Mouse (Mus musculus) erythroblast, embryonic 14.5 days (primary cell): Measurements from ENCODE around the gene Hist1h4i. TPM values are rescaled to one million over a fixed set of nuclear protein-coding genes. Genes with fewer than 3 reads are reported as not detected.
A peak's percentile ranks its signal among the peaks of the same experiment; 100 is the strongest.
"Not testable (repeated sequence)": the region's sequence is repeated elsewhere in the genome, so short reads cannot be mapped to it uniquely, and the experiment has no call there.

Source experiments
- H3K27me3 ChIP-seq: 2 replicates; pipeline ENCODE4 v1.6.1; 2012; ENCODE audit warnings: inconsistent platforms; ENCODE audit not compliant: control insufficient read depth
- H3K36me3 ChIP-seq: 2 replicates; pipeline ENCODE4 v1.6.1; 2012; ENCODE audit warnings: mild to moderate bottlenecking, inconsistent platforms; ENCODE audit not compliant: control insufficient read depth
- H3K4me1 ChIP-seq: 2 replicates; pipeline ENCODE4 v1.6.1; 2012; ENCODE audit warnings: inconsistent platforms; ENCODE audit not compliant: control insufficient read depth
- H3K4me3 ChIP-seq: replicated peaks from 2 replicates; pipeline ENCODE3; 2012; ENCODE audit warnings: moderate library complexity, mild to moderate bottlenecking, inconsistent platforms
- H3K9me3 ChIP-seq: 2 replicates; pipeline ENCODE4 v1.6.1; 2012; ENCODE audit warnings: low read length, inconsistent platforms, mixed read lengths; ENCODE audit not compliant: control insufficient read depth
- GATA1 ChIP-seq: IDR thresholded peaks from 2 replicates; pipeline ENCODE4 v1.6.1; 2012; ENCODE audit warnings: low read length, inconsistent platforms, mixed read lengths
- TAL1 ChIP-seq: IDR thresholded peaks from 3 replicates; pipeline ENCODE4 v1.6.1; 2012; ENCODE audit warnings: low read length, inconsistent platforms, mixed read lengths
- polyA plus RNA-seq: library from polyadenylated mRNA; stranded (reverse); fragments of >175 nt; gene quantifications from 2 replicates; pipeline ENCODE4 v1.2.3, GENCODE M21; 2012

Gene Hist1h4i
- 24.7 and 42.0 TPM in 2 replicates for polyA plus RNA-seq

GRCm38 (mm10) chr13:22041142-22041536 is at the start of gene Hist1h4i:
TSS of gene Hist1h4i (minus strand) at chr13:22041362.
- not testable (repeated sequence) for H3K27me3 ChIP-seq, H3K9me3 ChIP-seq, H3K36me3 ChIP-seq
- H3K4me3 ChIP-seq: peak within 1 kb of the TSS; percentile 78
- peaks cover 81% of the 10 kb centered on the region for H3K4me1 ChIP-seq

GRCm38 (mm10) chr13:22084140-22084539 is 43.0 kb upstream of the Hist1h4i start, which contains the start of gene Vmn1r188:
TSS of gene Vmn1r188 (plus strand) at chr13:22084440.
- not testable (repeated sequence) for H3K27me3 ChIP-seq

GRCm38 (mm10) chr13:22063468-22063867 is 22.3 kb upstream of the Hist1h4i start:
- Histone ChIP-seq H3K4me1 (no peaks in the 10 kb centered on the region), H3K27me3 (no peaks in the 10 kb centered on the region), H3K9me3 (no peaks in the 10 kb centered on the region), H3K36me3 (no peaks in the 10 kb centered on the region), H3K4me3 (no peak overlapping the region)
- TF ChIP-seq GATA1: no peak

More at GRCm38 (mm10) chr13:22084140-22084539, 43.0 kb upstream of the Hist1h4i start, which contains the start of gene Vmn1r188:
- H3K4me3 ChIP-seq, H3K36me3 ChIP-seq, H3K9me3 ChIP-seq, H3K4me1 ChIP-seq: not testable (repeated sequence)

GRCm38 (mm10) chr13:22061422-22061821 is 20.3 kb upstream of the Hist1h4i start:
- no peak overlapping the region for H3K4me3 ChIP-seq
- H3K36me3 ChIP-seq: no peaks in the 10 kb centered on the region
- no peaks in the 10 kb centered on the region for H3K4me1 ChIP-seq
- no peaks in the 10 kb centered on the region for H3K27me3 ChIP-seq
- no peak for TF ChIP-seq GATA1
- no peaks in the 10 kb centered on the region for H3K9me3 ChIP-seq

- Histone ChIP-seq H3K9me3 (no peaks in the 10 kb centered on the region), H3K4me3 (no peak overlapping the region), H3K4me1 (peaks cover 29% of the 10 kb centered on the region), H3K27me3 (peaks cover 2% of the 10 kb centered on the region; the same call in 1 of the 2 replicates), H3K36me3 (no peaks in the 10 kb centered on the region)
- TF ChIP-seq TAL1 (no peak), GATA1 (no peak)
These were observed 12.6 kb upstream of the Hist1h4i start for GRCm38 (mm10) chr13:22053754-22054153.

- Histone ChIP-seq H3K27me3 (peaks cover 2% of the 10 kb centered on the region; the same call in 1 of the 2 replicates), H3K4me3 (peak overlapping the region; percentile 69), H3K4me1 (peaks cover 39% of the 10 kb centered on the region), H3K9me3 (no peaks in the 10 kb centered on the region), H3K36me3 (no peaks in the 10 kb centered on the region)
- TF ChIP-seq GATA1: no peak
- TF ChIP-seq TAL1: no peak
These were observed 10.3 kb upstream of the Hist1h4i start for GRCm38 (mm10) chr13:22051523-22051859.

GRCm38 (mm10) chr13:22050591-22051522 is 9.7 kb upstream of the Hist1h4i start:
- peaks cover 44% of the 10 kb centered on the region for H3K4me1 ChIP-seq
- H3K36me3 ChIP-seq: no peaks in the 10 kb centered on the region
- peaks cover 2% of the 10 kb centered on the region; the same call in 1 of the 2 replicates for H3K27me3 ChIP-seq
- H3K9me3 ChIP-seq: no peaks in the 10 kb centered on the region
- H3K4me3 ChIP-seq: peak overlapping the region; percentile 69
- no peak for TF ChIP-seq GATA1
- no peak for TF ChIP-seq TAL1

- H3K27me3 ChIP-seq: 0 out of 2 replicates have a peak, but pooled peaks cover 2% of the 10 kb centered on the region
- H3K36me3 ChIP-seq: no peaks in the 10 kb centered on the region
- H3K4me3 ChIP-seq: peak overlapping the region; percentile 69
- H3K4me1 ChIP-seq: peaks cover 54% of the 10 kb centered on the region
- TF ChIP-seq TAL1: no peak
- TF ChIP-seq GATA1: no peak
- H3K9me3 ChIP-seq: no peaks in the 10 kb centered on the region
These were observed 8.7 kb upstream of the Hist1h4i start for GRCm38 (mm10) chr13:22049737-22050440.

GRCm38 (mm10) chr13:22049041-22049440 is 7.9 kb upstream of the Hist1h4i start:
- Histone ChIP-seq H3K4me1 (peaks cover 61% of the 10 kb centered on the region), H3K9me3 (no peaks in the 10 kb centered on the region), H3K27me3 (0 out of 2 replicates have a peak, but pooled peaks cover 2% of the 10 kb centered on the region), H3K4me3 (no peak overlapping the region), H3K36me3 (no peaks in the 10 kb centered on the region)
- no peak for TF ChIP-seq GATA1
- TF ChIP-seq TAL1: no peak
